Mouse (Mus musculus) embryonic fibroblast, embryonic 13.5 days (primary cell): ENCODE results near the gene Adig.

Experiments used
- CTCF ChIP-seq: IDR thresholded peaks from 2 replicates; pipeline ENCODE4 v1.5.1; 2011; ENCODE audit warnings: mild to moderate bottlenecking, control low read depth, low read length, moderate library complexity, borderline replicate concordance; ENCODE audit not compliant: insufficient read depth
- POLR2A ChIP-seq: IDR thresholded peaks from 2 replicates; pipeline ENCODE4 v1.6.1; 2011; ENCODE audit warnings: low read depth, mild to moderate bottlenecking, control low read depth, low read length, moderate library complexity

- no peak for TF ChIP-seq POLR2A
- TF ChIP-seq CTCF = no peak
Measured at GRCm38 (mm10) chr2:158554366-158554765, 52.0 kb downstream of the Adig start.
